Mouse (Mus musculus): Measurements from ENCODE around the gene Nfkb2. TPM values are rescaled to one million over a fixed set of nuclear protein-coding genes. Genes with fewer than 3 reads are reported as not detected.

Gene Nfkb2
- 74.6 and 93.9 TPM in 2 replicates for total RNA-seq (2023)

GRCm38 (mm10) chr19:46304216-46304841, at the start of gene Nfkb2:
Gene Nfkb2 (plus strand): TSS chr19:46304320.

GRCm38 (mm10) chr19:46326756-46327305, 22.7 kb downstream of the Nfkb2 start, which contains the start of gene Psd:
Gene Psd (minus strand): TSS chr19:46327156.

GRCm38 (mm10) chr19:46328081-46329030, 24.2 kb downstream of the Nfkb2 start, which contains the start of gene Fbxl15:
Gene Fbxl15 (plus strand): TSS chr19:46328184.

GRCm38 (mm10) chr19:46338331-46338936, 34.3 kb downstream of the Nfkb2 start, which contains the start of gene Cuedc2:
Gene Cuedc2 (minus strand): TSS chr19:46338702.

GRCm38 (mm10) chr19:46350168-46350932, 46.2 kb downstream of the Nfkb2 start, which contains the start of gene 2310034G01Rik:
Gene 2310034G01Rik (minus strand): TSS chr19:46350302.

Other genes starting within 250 kb of the Nfkb2 start
- gene Nolc1, start 228.5 kb upstream of the Nfkb2 start, total RNA-seq (2023): 15.4 and 20.3 TPM in 2 replicates
- gene Elovl3, start 172.4 kb upstream of the Nfkb2 start, total RNA-seq (2023): 0.54 TPM in 1 of 2 replicates, not detected in the other
- not detected in 2 replicates for gene Pitx3, start 156.0 kb upstream of the Nfkb2 start, total RNA-seq (2023)
- 61.0 and 88.7 TPM in 2 replicates for gene Gbf1, start 151.8 kb upstream of the Nfkb2 start, total RNA-seq (2023)
- gene Psd, start 22.8 kb downstream of the Nfkb2 start, total RNA-seq (2023): 0.20 and 0.79 TPM in 2 replicates
- 2.2 and 5.7 TPM in 2 replicates for gene Fbxl15, start 23.9 kb downstream of the Nfkb2 start, total RNA-seq (2023)
- gene Cuedc2, start 34.4 kb downstream of the Nfkb2 start, total RNA-seq (2023): 79.8 and 90.0 TPM in 2 replicates
- gene Mfsd13a, start 36.8 kb downstream of the Nfkb2 start, total RNA-seq (2023): 26.0 and 33.2 TPM in 2 replicates
- gene 2310034G01Rik, start 46.0 kb downstream of the Nfkb2 start, total RNA-seq (2023): 0.39 TPM in 1 of 2 replicates, not detected in the other
- 93.9 and 109 TPM in 2 replicates for gene Actr1a, start 91.4 kb downstream of the Nfkb2 start, total RNA-seq (2023)
- gene Sufu, start 92.6 kb downstream of the Nfkb2 start, total RNA-seq (2023): 7.1 and 9.5 TPM in 2 replicates
- 50.4 and 55.7 TPM in 2 replicates for gene Trim8, start 197.4 kb downstream of the Nfkb2 start, total RNA-seq (2023)